In the genomic region with DNA sequence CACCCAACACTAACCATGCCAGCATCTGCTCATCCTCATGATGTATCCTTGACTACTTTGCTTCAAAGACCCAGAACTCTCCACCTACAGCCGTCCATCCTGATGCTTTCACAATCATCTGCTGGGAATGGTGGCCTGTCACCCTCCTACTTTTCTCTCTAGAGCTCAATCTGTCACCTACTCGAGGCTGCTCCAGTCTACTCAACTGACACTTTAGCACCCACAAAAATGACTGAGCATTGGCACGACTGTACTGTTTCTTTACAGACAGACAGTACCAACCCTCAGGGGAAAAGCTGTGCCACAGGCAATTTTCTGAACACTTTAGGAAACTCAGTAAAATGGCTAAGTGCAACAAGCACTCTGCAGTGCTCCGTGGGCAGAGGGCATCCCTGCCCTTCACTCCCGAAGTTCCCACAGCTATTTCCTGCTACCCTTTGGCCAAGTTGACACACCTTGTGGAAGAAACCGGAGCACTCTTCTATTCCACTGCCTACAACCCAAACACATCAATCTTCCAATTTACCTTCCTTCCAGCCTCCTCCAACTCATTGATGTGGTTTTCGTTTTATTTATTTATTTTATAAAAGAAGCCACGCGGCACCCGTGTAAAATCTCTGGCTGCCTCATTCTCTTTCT, we compare ENCODE assay signal across 8 mouse cellular contexts. TPM values are rescaled to one million over a fixed set of nuclear protein-coding genes. Genes with fewer than 3 reads are reported as not detected.
DNase-seq lines count a peak whose midpoint lies in the region; ATAC-seq lines count a peak whose summit lies in the region.

No protein-coding gene starts in this region.

- peak; percentile 73 for ATAC-seq in frontal cortex, adult (ENCODE audit: low TSS enrichment)
- ATAC-seq in lung, embryonic 16.5 days (ENCODE audit: low read depth), result peak; percentile 27; the same call in 1 of the 2 replicates
- ATAC-seq in hindbrain, embryonic 12.5 days (ENCODE audit: low FRiP score), result peak; percentile 9; the same call in 1 of the 2 replicates
- no peak for ATAC-seq in midbrain, embryonic 14.5 days (ENCODE audit: low FRiP score, low TSS enrichment)

- H3K27ac ChIP-seq in lung, embryonic 16.5 days (ENCODE audit: low read length), result peak overlapping the region; percentile 83
- peak overlapping the region; percentile 85 for H3K27ac ChIP-seq in hindbrain, embryonic 12.5 days
- peak overlapping the region; percentile 79 for H3K27ac ChIP-seq in midbrain, embryonic 14.5 days (replicated peaks; ENCODE audit: low read depth, low read length)

- H3K27me3 ChIP-seq in lung, embryonic 16.5 days (ENCODE audit: control insufficient read depth, insufficient read depth, low read depth, low read length), result no peaks in the 10 kb centered on the region
- no peaks in the 10 kb centered on the region for H3K27me3 ChIP-seq in hindbrain, embryonic 12.5 days
- no peaks in the 10 kb centered on the region for H3K27me3 ChIP-seq in midbrain, embryonic 14.5 days (ENCODE audit: control insufficient read depth, insufficient read depth, low read length)

- DNase-seq in frontal cortex, postnatal 14 days (ENCODE audit: low spot score in 2 of 2), result no peak
- DNase-seq in lung, postnatal 36 days, result no peak
- no peak for DNase-seq in midbrain, embryonic 14.5 days
- no peak for DNase-seq in gastrocnemius, postnatal 14 days
- no peak for DNase-seq in adrenal gland, postnatal 25 days

- peak overlapping the region; percentile 86 for H3K4me2 ChIP-seq in lung, embryonic 16.5 days (ENCODE audit: low read depth, low read length)
- peak overlapping the region; percentile 97 for H3K4me2 ChIP-seq in hindbrain, embryonic 12.5 days (replicated peaks)
- peak overlapping the region; percentile 94 for H3K4me2 ChIP-seq in midbrain, embryonic 14.5 days (ENCODE audit: low read length)

- 3% methylated on average over 10 of the region's 10 CpGs for WGBS in lung, embryonic 16.5 days
- 8% methylated on average over 10 of the region's 10 CpGs for WGBS in hindbrain, embryonic 12.5 days
- WGBS in midbrain, embryonic 14.5 days, result 10% methylated on average over 10 of the region's 10 CpGs

- intact Hi-C loops in gastrocnemius, postnatal 14 days (cut with DNase I; ENCODE audit: low total_unique reads), result no loop called here

- no peaks in the 10 kb centered on the region for H3K9me3 ChIP-seq in lung, embryonic 16.5 days (ENCODE audit: control insufficient read depth, low read length)
- H3K9me3 ChIP-seq in hindbrain, embryonic 12.5 days (replicated peaks), result no peaks in the 10 kb centered on the region
- no peaks in the 10 kb centered on the region for H3K9me3 ChIP-seq in midbrain, embryonic 14.5 days (ENCODE audit: control insufficient read depth, low read length)

- H3K4me1 ChIP-seq in lung, embryonic 16.5 days (replicated peaks; ENCODE audit: control insufficient read depth, insufficient read depth, low read length), result peaks cover 16% of the 10 kb centered on the region
- H3K4me1 ChIP-seq in hindbrain, embryonic 12.5 days, result peaks cover 16% of the 10 kb centered on the region
- H3K4me1 ChIP-seq in midbrain, embryonic 14.5 days (ENCODE audit: control insufficient read depth, insufficient read depth, low read length), result peaks cover 11% of the 10 kb centered on the region

- H3K9ac ChIP-seq in lung, embryonic 16.5 days (ENCODE audit: low read length), result peak overlapping the region; percentile 95
- H3K9ac ChIP-seq in hindbrain, embryonic 12.5 days, result peak overlapping the region; percentile 92
- peak overlapping the region; percentile 90 for H3K9ac ChIP-seq in midbrain, embryonic 14.5 days (replicated peaks; ENCODE audit: low read length)

- peak overlapping the region; percentile 95 for H3K4me3 ChIP-seq in lung, embryonic 16.5 days (ENCODE audit: low read length)
- peak overlapping the region; percentile 79 for H3K4me3 ChIP-seq in hindbrain, embryonic 12.5 days
- H3K4me3 ChIP-seq in midbrain, embryonic 14.5 days (replicated peaks; ENCODE audit: low read depth, low read length), result peak overlapping the region; percentile 89

- H3K36me3 ChIP-seq in lung, embryonic 16.5 days (ENCODE audit: control insufficient read depth, insufficient read depth, low read length), result no peaks in the 10 kb centered on the region
- no peaks in the 10 kb centered on the region for H3K36me3 ChIP-seq in hindbrain, embryonic 12.5 days
- H3K36me3 ChIP-seq in midbrain, embryonic 14.5 days (ENCODE audit: control insufficient read depth, insufficient read depth, low read length), result no peaks in the 10 kb centered on the region

RNA-seq across cellular contexts. Expression of a gene that starts 10.8 kb away (rescaled TPM):
- polyA plus RNA-seq in lung, embryonic 16.5 days (2015; fragmentation: Nextera tagmentation; extraction: Ambion mirVana), result 46.0 and 47.1 TPM in 2 replicates
- 45.2 and 51.7 TPM in 2 replicates for polyA plus RNA-seq in hindbrain, embryonic 12.5 days (2016; fragmentation: Nextera tagmentation; extraction: Ambion mirVana)
- polyA plus RNA-seq in midbrain, embryonic 14.5 days (2014; fragmentation: Nextera tagmentation; extraction: Ambion mirVana), result 37.2 and 39.8 TPM in 2 replicates
- total RNA-seq in gastrocnemius, postnatal 14 days (2021), result 10 to 100 TPM; 19.8 to 20.9 TPM
- total RNA-seq in adrenal gland, postnatal 25 days (2021), result 74.8 and 76.0 TPM in 2 replicates

RNA-seq across cellular contexts. Expression of a gene that starts 37.5 kb away (rescaled TPM):
- 59.0 and 62.8 TPM in 2 replicates for polyA plus RNA-seq in lung, embryonic 16.5 days (2015; fragmentation: Nextera tagmentation; extraction: Ambion mirVana)
- polyA plus RNA-seq in hindbrain, embryonic 12.5 days (2016; fragmentation: Nextera tagmentation; extraction: Ambion mirVana), result 63.9 and 64.7 TPM in 2 replicates
- 75.5 and 75.6 TPM in 2 replicates for polyA plus RNA-seq in midbrain, embryonic 14.5 days (2014; fragmentation: Nextera tagmentation; extraction: Ambion mirVana)
- 10 to 100 TPM; 17.3 to 19.9 TPM for total RNA-seq in gastrocnemius, postnatal 14 days (2021)
- 32.3 and 49.0 TPM in 2 replicates for total RNA-seq in adrenal gland, postnatal 25 days (2021)
